Mouse (Mus musculus): ENCODE measurements at regions not wholly inside any gene's neighbourhood (a gene's known extent, or its start where the extent isn't known, plus 50 kb on each side); places are given as distances from the start of the nearest gene placed in this dataset.

DNA sequence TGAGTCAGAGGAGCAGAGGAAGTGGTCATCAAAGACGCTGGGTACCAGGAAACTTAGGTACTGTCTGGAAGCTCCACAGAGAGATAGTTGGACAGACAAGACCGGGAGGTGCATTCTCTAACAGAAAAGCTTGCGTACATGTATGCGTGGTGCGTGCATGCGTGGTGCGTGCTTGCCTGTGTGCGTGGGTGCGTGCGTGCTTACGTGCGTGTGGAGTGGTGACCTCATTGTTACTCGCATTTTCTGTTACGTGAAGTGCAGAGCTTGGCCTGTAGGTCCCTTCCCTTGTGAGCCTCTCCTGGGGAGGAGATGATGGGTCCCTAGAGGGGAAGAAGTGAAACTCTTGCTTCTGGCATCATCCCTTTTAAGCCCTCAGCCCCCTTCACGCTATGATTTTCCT is 175.5 kb upstream of the Msx2 start:
- DNase-seq (ENCODE audit: low spot score in 2 of 2), result no peak
- intact Hi-C loops (cut with DNase I), result no loop called here

DNA sequence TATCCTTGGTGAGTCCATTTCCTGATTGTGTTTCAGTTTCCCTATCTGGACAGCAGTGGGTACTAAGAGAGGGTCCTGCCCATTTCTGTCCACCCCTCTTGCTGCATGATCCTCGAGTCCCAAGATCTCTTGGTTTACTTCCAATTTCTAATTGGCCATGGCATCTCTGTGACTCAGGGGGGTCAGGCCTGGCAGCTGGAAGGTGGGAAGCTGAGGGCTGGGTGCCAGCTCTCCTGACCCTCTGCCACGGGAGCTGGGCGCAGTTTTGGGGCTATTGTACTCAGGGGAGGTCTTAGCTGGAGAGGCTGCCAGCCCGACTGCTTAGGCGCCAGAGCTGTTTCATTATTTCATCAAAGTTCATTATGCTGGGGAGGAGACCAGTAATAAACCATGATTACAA is 169.7 kb upstream of the Msx2 start:
- intact Hi-C loops (cut with DNase I), result no loop called here
- DNase-seq (ENCODE audit: low spot score in 2 of 2), result no peak

- intact Hi-C loops (cut with DNase I), result no loop called here
Observed at GRCm38 (mm10) chr13:53639584-53639983, 166.7 kb upstream of the Msx2 start.

DNA sequence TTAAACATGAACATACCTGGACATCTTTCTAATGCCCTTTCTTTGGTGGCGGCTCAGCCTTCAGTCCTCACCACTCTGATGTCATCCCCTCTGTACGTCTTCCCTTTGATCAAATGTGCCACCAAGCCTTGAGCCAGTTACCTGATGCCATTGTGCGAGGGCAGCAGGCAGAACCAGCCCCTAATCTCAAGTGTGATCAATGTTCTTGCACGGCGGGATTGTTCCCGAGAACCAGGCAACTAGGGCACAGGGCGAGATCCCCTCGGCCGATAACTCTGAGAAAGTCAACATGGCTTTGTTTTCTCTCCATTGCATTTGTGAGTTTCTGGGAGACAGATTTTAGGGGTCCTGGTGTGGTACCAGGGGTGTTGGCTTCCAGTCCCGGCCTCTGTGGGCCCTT is 166.2 kb upstream of the Msx2 start:
- no peak for DNase-seq (ENCODE audit: low spot score in 2 of 2)
- intact Hi-C loops (cut with DNase I), result no loop called here

More at GRCm38 (mm10) chr13:53639584-53639983, 166.7 kb upstream of the Msx2 start:
- no peak for DNase-seq (ENCODE audit: low spot score in 2 of 2)

DNA sequence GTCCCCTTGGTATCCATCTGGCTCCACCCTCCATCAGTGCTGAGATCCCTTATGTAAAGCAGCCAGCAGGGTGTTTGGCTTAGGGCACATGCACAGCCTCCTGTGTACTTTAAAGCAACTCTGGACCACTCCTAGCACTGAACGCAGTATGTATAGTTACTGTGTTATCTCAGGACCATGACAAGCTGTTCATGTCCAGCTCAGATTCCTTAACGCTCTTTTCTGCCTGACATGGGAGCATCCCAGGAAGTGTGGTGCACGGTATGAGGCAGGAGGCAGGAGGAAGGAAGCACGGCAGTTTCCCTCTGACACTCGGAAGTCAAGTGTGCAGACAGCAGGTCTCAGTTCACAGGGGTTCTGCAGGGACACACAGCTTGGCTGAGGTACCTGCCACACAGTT is 163.1 kb upstream of the Msx2 start:
- intact Hi-C loops (cut with DNase I), result no loop called here
- DNase-seq (ENCODE audit: low spot score in 2 of 2), result no peak

DNA sequence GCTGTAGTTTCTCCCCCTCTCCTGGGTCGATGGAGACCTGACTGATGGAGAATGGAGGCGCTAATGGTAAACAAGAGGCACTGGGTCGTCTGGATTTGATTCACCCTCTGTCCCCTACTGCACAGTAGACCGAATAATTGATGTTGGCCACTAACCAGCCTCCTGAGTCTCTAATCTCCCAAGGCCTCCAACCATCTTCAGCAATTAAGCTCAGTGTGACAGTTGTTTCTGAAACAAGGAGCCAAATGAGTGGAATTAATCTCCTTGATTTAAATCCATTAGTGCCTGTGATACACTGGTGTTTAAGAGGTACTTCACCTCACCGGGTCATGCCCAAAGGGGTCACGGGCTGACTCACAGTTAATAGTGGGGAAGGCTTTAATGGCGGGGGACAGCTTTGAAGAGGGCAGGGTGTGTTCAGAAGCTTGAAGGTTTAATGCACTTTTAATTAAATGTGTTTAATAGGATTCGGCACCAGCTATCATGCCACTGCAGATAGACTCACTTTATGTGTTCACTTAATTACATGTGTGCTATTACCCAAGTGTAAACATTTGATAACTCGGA is 161.8 kb upstream of the Msx2 start:
- DNase-seq (ENCODE audit: low spot score in 2 of 2), result no peak
- intact Hi-C loops (cut with DNase I), result no loop called here

GRCm38 (mm10) chr13:53598050-53598449 is 125.2 kb upstream of the Msx2 start:
- intact Hi-C loops (cut with DNase I), result loop anchor here (10.0 kb wide), 1 partner anchor 167 kb away; no protein-coding TSS in a partner anchor
- DNase-seq (ENCODE audit: low spot score in 2 of 2), result no peak

- intact Hi-C loops (cut with DNase I), result loop anchor here (10.0 kb wide), 1 partner anchor 168 kb away; no protein-coding TSS in a partner anchor
- no peak for DNase-seq (ENCODE audit: low spot score in 2 of 2)
Observed at GRCm38 (mm10) chr13:53596871-53597800, 124.3 kb upstream of the Msx2 start.

DNA sequence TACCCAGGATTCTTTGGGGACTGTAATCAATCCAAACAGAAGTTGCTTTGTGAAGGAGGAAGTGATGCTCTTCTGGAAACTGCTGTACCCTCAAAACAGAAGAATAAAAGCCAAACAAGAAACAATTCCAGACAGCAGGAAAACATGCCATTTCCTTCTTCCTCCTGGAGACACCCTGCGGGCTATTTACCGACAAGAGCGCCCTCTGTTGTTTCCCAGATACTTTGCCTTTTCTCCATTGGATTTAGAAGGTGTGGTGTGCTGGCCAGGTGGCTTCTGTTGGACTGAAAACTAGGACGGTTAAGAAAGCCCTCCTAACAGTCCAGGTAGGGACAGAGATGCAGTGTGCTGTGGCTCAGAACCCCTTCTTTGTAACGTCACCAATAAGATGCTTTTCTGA is 119.9 kb upstream of the Msx2 start:
- peak in 1 of 2 experiments; percentile 9 for DNase-seq (ENCODE audit: low spot score in 2 of 2)
- intact Hi-C loops (cut with DNase I), result loop anchor here (5.0 to 10.0 kb wide), 2 partner anchors 115 to 172 kb away; no protein-coding TSS in a partner anchor

GRCm38 (mm10) chr13:53586771-53587170 is 113.9 kb upstream of the Msx2 start:
- no peak for DNase-seq (ENCODE audit: low spot score in 2 of 2)
- intact Hi-C loops (cut with DNase I), result no loop called here

- no peak for DNase-seq (ENCODE audit: low spot score in 2 of 2)
- intact Hi-C loops (cut with DNase I), result no loop called here
Observed at GRCm38 (mm10) chr13:53584504-53585130, 111.7 kb upstream of the Msx2 start.

GRCm38 (mm10) chr13:53553876-53554577 is 81.2 kb upstream of the Msx2 start:
- intact Hi-C loops (cut with DNase I), result no loop called here

DNA sequence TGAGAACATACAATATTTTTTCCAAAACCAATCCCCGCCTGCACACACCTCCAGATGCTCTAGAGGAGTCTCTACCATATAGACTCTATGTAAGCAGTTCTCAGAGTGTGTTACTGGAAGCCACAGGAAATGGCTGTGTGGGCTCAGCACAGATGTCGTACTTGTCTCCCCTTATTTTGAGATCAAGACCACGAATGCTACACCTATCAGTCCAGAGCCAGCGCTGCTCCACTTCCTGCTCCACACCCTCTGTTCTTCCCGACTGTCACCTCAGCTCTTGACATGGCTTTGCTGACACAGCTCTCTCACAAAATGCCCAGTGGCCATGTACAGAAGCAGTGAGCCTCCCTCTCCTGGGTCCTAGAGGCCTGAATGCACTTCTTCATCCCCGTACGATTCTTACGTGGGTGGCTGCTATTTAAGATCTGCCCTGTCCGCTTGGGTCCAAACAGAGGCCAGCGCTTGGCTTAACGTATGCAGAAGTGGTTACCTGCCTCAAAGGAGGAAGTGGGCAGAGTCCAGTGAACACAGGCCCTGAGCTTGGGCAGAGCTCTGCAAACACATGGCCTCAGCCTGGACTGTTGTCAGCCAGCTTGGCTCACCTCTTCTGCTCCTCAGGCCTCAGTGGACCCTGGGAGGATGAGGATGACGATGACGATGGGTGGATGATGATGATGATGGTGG is 80.5 kb upstream of the Msx2 start:
- intact Hi-C loops (cut with DNase I), result no loop called here
- DNase-seq (ENCODE audit: low spot score in 2 of 2), result no peak

More at GRCm38 (mm10) chr13:53553876-53554577, 81.2 kb upstream of the Msx2 start:
- no peak for DNase-seq (ENCODE audit: low spot score in 2 of 2)

DNA sequence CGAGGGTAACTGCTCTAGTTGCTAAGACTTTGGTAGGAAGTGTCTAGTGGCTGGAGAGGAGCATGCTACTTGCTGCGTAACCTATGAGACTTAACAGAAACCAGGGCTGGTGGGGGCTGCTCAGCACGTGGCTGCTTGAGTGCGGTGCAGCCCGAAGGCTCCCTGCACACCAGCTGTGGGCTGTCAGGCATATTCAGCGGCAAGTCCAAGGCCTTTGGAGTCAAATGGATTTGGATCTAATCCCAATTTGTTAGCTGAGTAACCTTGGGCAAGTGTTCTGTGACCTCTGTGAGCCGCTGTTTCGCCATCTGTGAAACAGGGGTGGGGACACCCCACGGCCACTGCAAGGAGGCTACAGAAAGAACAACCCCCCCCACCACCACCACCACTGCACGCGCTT is 75.5 kb upstream of the Msx2 start:
- intact Hi-C loops (cut with DNase I), result no loop called here
- DNase-seq (ENCODE audit: low spot score in 2 of 2), result no peak

DNA sequence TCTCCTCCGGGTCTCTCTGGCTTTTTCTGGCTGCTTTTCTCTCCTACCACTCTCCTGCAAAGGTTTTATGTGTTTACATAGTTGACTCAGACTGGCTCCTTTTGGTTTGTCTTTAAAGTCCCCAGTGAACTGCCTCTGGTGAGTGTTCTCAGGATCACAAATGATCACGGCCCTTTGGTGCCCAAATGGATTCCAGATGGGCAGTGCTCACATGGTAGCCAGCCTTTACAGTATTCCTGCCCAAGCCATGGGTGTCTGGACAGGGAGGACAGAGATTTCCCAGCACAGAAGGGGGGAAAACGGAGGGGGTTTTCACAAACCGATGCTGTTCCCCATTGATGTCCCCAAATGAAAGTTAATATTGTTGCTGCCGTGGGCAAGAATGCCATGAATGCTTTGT is 70.4 kb upstream of the Msx2 start:
- no peak for DNase-seq (ENCODE audit: low spot score in 2 of 2)
- intact Hi-C loops (cut with DNase I), result no loop called here

- no peak for DNase-seq (ENCODE audit: low spot score in 2 of 2)
Observed at GRCm38 (mm10) chr13:53539797-53540196, 66.9 kb upstream of the Msx2 start.

GRCm38 (mm10) chr13:53537937-53538336 is 65.1 kb upstream of the Msx2 start:
- intact Hi-C loops (cut with DNase I), result no loop called here
- no peak for DNase-seq (ENCODE audit: low spot score in 2 of 2)

More at GRCm38 (mm10) chr13:53539797-53540196, 66.9 kb upstream of the Msx2 start:
- intact Hi-C loops (cut with DNase I), result no loop called here

DNA sequence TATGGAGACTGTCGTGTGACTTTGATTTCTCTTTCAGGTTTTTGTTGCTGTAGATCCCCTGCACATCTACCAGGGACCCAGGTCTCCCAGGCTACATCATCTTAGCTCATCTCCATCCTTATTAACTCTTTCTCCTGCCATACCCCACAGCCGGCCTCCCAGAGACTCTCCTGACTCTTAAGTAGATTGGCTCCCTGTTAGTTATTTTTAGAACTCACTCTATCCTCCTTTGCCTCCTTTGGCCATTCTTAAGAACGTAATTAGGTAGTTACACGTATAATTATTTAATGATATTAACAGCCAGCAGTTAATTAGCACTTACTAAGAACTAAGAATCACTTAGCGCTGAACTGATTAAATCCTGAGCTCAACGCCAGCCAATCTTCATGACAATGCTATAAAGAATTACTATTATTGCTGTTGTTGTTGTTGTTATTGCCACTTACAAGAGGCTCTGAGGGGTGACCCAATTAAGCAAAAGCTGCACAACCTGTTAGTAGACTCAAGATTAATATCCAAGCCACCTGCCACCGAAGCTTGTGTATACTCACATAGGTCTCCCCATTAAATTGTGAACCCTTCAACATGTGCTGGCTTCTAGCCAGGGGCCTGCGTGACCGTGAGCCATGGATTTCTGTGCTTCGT is 63.0 kb upstream of the Msx2 start:
- intact Hi-C loops (cut with DNase I), result no loop called here

DNA sequence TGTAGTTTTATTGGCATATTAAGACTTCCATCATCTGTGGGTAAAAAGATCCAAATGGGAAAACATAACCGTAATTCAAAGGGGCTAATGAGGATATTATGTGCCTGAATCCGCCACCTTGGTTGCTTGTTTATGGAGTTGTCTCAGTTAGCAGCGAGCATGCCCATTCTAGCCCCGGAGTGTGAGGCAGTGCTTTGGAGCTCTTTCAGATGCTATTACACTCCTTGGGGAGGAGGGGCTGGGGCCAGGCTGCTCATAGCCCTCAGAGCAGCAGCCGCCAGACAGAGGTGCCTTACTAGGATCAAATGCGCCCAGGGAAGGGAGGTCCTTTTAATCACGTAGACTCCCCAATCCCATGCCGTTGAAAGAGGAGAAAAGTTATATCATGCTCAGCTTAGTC is 60.9 kb upstream of the Msx2 start:
- intact Hi-C loops (cut with DNase I), result no loop called here
- no peak for DNase-seq (ENCODE audit: low spot score in 2 of 2)

More for the DNA sequence above, 63.0 kb upstream of the Msx2 start:
- DNase-seq (ENCODE audit: low spot score in 2 of 2), result no peak

Data from left cerebral cortex, postnatal 36 days (tissue).